Mouse (Mus musculus) forebrain, embryonic 11.5 days (tissue): ENCODE measurements around the gene Cpb1. TPM values are rescaled to one million over a fixed set of nuclear protein-coding genes. Genes with fewer than 3 reads are reported as not detected.

Experiments used
- ATAC-seq: fragments of 200-750 bp; cut with Nextera tagmentation; replicated peaks from 2 replicates; pipeline ENCODE4 v1.8.0; 2017; ENCODE audit warnings: moderate TSS enrichment; ENCODE audit not compliant: low FRiP score
- DNase-seq: peaks from one replicate; pipeline ENCODE4 v3.0.0-alpha.2; 2017; ENCODE audit warnings: low spot score
- H3K27ac ChIP-seq: fragments of 300-500 bp; sonication (generic); 2 replicates; pipeline ENCODE4 v1.5.1; 2014; ENCODE audit warnings: low read depth, low read length
- H3K27me3 ChIP-seq: fragments of 300-500 bp; sonication (generic); 2 replicates; pipeline ENCODE4 v1.6.1; 2014; ENCODE audit warnings: mild to moderate bottlenecking, low read length, mixed read lengths; ENCODE audit not compliant: control insufficient read depth, insufficient read depth
- H3K36me3 ChIP-seq: fragments of 300-500 bp; sonication (generic); 2 replicates; pipeline ENCODE4 v1.6.1; 2014; ENCODE audit warnings: mild to moderate bottlenecking, low read length, moderate library complexity, mixed read lengths; ENCODE audit not compliant: control insufficient read depth, insufficient read depth
- H3K4me1 ChIP-seq: fragments of 300-500 bp; sonication (generic); replicated peaks from 2 replicates; pipeline ENCODE4 v1.6.1; 2014; ENCODE audit warnings: low read length, mixed read lengths; ENCODE audit not compliant: control insufficient read depth, insufficient read depth
- H3K4me2 ChIP-seq: fragments of 300-500 bp; sonication (generic); 2 replicates; pipeline ENCODE4 v1.6.1; 2014; ENCODE audit warnings: low read depth, mild to moderate bottlenecking, low read length, moderate library complexity, mixed read lengths; ENCODE audit not compliant: severe bottlenecking
- H3K4me3 ChIP-seq: fragments of 300-500 bp; sonication (generic); 2 replicates; pipeline ENCODE4 v1.5.1; 2014; ENCODE audit warnings: low read depth, low read length
- H3K9ac ChIP-seq: fragments of 300-500 bp; sonication (generic); 2 replicates; pipeline ENCODE4 v1.6.1; 2014; ENCODE audit warnings: low read length
- H3K9me3 ChIP-seq: fragments of 300-500 bp; sonication (generic); 2 replicates; pipeline ENCODE4 v1.6.1; 2016; ENCODE audit warnings: low read length, mixed read lengths; ENCODE audit not compliant: control insufficient read depth
- WGBS: fragments of 180-500 bp; shearing (Covaris S2); extraction: QIAGEN DNeasy Blood & Tissue Kit; methylation state at CpG from one replicate; pipeline ENCODE4 v1.1.7; 2014; 5-methylcytosine and 5-hydroxymethylcytosine counted together
- polyA plus RNA-seq: library from polyadenylated mRNA; unstranded; fragments of >200 nt; fragmentation: Nextera tagmentation; extraction: Ambion mirVana; gene quantifications from 2 replicates; pipeline ENCODE4 v1.2.1, GENCODE M21; 2014

Cpb1 gene
- not detected in 2 replicates for polyA plus RNA-seq

DNA sequence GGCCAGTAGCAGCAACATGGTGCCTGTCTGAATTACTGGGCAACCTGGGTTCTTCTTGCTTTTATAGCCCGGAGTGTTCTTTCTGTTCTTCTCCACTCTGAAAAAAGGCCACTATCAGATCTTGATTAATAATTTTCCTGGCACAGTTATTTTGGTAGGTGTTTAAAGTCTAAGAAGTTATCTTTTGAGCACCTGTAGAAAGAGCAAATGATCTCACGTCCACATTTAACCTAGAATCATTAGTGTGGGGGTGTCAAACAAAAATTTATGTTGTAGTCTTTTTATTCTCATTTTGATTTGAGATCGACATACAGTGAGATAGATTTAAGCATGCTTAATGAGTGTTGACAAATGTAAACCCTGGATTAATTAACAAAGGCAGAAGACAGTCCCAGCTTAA lies at the start of gene Cpb1:
TSS of gene Cpb1 (minus strand) at position 101 of the 400 bp plus-strand sequence.
- DNase-seq (no peak), ATAC-seq (no peak)
- 88% methylated on average over 3 of the region's 3 CpGs for WGBS
- Histone ChIP-seq H3K4me1 (no peaks in the 10 kb centered on the region), H3K9me3 (no peaks in the 10 kb centered on the region), H3K9ac (no peak within 1 kb of the TSS), H3K27me3 (no peaks in the 10 kb centered on the region), H3K36me3 (no peaks in the 10 kb centered on the region), H3K4me2 (no peak within 1 kb of the TSS), H3K4me3 (no peak within 1 kb of the TSS), H3K27ac (no peak within 1 kb of the TSS)

DNA sequence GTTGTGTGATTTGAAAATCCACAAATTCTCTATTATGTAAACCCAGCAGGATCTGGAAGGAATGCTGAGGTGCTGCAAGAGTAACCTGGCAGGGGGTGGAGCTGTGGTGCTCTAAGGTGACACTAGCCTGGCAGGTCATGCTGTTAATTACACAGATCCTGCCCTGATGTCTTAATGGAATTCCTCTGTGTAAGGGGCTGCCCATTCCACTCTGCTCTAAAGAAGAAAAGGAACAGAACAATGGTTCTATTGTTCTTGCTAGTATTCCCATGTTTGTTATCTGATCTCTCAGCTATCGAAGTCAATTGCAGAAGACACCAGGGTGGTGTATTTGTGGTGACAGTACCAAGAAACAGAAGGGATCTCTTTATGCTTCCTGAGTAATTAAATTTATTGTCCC lies 41.7 kb upstream of the Cpb1 start:
- Histone ChIP-seq H3K27ac (no peak overlapping the region), H3K9me3 (no peaks in the 10 kb centered on the region), H3K4me1 (no peaks in the 10 kb centered on the region), H3K4me3 (no peak overlapping the region), H3K4me2 (no peak overlapping the region), H3K9ac (no peak overlapping the region), H3K27me3 (no peaks in the 10 kb centered on the region), H3K36me3 (no peaks in the 10 kb centered on the region)
- DNase-seq (no peak), ATAC-seq (no peak)
- 9% methylated on average over 1 of the region's 1 CpGs for WGBS

DNA sequence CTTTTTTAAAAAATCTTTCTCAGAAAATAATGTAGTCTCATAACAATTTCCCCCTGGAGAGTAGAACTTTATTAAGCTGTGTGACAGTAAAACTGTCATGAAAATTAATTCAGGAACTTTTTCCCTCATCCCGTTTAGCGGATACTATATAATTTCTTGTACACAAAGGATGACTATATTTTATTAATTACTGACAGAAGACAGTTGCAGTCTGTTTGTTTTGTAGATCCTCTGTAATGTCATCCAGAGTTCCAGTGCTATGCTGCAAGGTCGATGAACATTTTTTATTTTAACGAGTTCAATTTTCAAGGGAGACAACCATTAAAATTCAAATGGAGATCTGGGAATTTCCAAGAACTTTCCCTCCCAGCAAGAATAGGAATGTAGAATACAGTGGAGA lies 33.6 kb upstream of the Cpb1 start:
- 94% methylated on average over 4 of the region's 4 CpGs for WGBS
- ATAC-seq = no peak

DNA sequence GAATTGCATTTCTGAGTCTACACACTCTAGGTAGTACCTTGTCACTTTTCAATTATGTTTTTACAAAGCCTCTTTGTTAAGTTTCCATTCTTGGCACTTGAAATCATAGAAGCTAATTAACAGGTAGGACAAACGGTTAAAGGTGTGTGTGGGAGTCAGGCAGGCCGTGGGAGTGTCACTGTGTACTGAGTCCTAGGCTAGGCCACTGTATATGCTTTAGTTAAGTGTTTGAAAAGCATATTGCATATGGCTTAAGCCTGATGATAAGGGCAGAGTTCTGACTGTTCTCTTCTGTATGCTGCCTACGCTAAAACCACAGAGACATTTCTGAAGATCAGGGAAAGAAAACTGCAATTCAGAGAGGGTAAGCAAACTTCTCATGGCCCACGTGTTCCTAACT lies 31.7 kb upstream of the Cpb1 start:
- ATAC-seq (no peak), DNase-seq (no peak)
- no peaks in the 10 kb centered on the region for H3K9me3 ChIP-seq
- 84% methylated on average over 4 of the region's 4 CpGs for WGBS
- no peaks in the 10 kb centered on the region for H3K4me1 ChIP-seq
- H3K36me3 ChIP-seq = no peaks in the 10 kb centered on the region
- no peak overlapping the region for H3K27ac ChIP-seq
- H3K4me3 ChIP-seq = no peak overlapping the region
- H3K4me2 ChIP-seq = no peak overlapping the region
- H3K9ac ChIP-seq = no peak overlapping the region
- no peaks in the 10 kb centered on the region for H3K27me3 ChIP-seq

More for the DNA sequence above, 33.6 kb upstream of the Cpb1 start:
- no peak overlapping the region for H3K4me2 ChIP-seq
- H3K27me3 ChIP-seq = no peaks in the 10 kb centered on the region
- no peaks in the 10 kb centered on the region for H3K9me3 ChIP-seq
- DNase-seq = no peak
- H3K4me3 ChIP-seq = no peak overlapping the region
- H3K36me3 ChIP-seq = no peaks in the 10 kb centered on the region
- no peak overlapping the region for H3K27ac ChIP-seq
- H3K9ac ChIP-seq = no peak overlapping the region
- H3K4me1 ChIP-seq = no peaks in the 10 kb centered on the region

- no peak overlapping the region for H3K4me2 ChIP-seq
- H3K27me3 ChIP-seq = no peaks in the 10 kb centered on the region
- no peaks in the 10 kb centered on the region for H3K4me1 ChIP-seq
- H3K27ac ChIP-seq = no peak overlapping the region
- no peaks in the 10 kb centered on the region for H3K36me3 ChIP-seq
- ATAC-seq (no peak), DNase-seq (no peak)
- WGBS = 58% methylated on average over 2 of the region's 2 CpGs
- H3K9me3 ChIP-seq = no peaks in the 10 kb centered on the region
- no peak overlapping the region for H3K9ac ChIP-seq
- H3K4me3 ChIP-seq = no peak overlapping the region
Measured at GRCm38 (mm10) chr3:20304758-20305352, 29.3 kb upstream of the Cpb1 start.

DNA sequence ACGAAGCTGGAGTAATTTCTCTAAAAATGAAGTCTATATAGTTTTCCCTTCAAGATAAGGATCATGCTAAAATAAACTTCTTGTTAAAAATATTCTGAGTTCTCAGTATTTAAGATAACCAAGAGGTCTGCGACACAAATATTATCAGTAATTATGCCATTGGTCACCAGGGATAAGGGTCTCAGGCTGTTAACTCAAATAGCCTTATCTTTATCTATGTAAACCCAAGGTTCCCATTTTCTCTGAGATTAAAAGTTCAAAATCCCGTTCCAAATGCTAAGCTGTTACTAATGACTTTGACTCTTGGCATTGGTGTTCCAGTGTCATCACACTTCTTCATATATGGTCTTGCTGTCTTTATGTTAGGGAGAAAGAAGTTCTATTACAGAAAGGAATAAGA lies 20.0 kb upstream of the Cpb1 start:
- WGBS = 89% methylated on average over 3 of the region's 3 CpGs
- DNase-seq (no peak), ATAC-seq (no peak)
- no peak overlapping the region for H3K4me2 ChIP-seq
- no peaks in the 10 kb centered on the region for H3K36me3 ChIP-seq
- H3K4me1 ChIP-seq = no peaks in the 10 kb centered on the region
- no peaks in the 10 kb centered on the region for H3K9me3 ChIP-seq
- H3K27ac ChIP-seq = no peak overlapping the region
- no peak overlapping the region for H3K4me3 ChIP-seq
- no peak overlapping the region for H3K9ac ChIP-seq
- no peaks in the 10 kb centered on the region for H3K27me3 ChIP-seq

GRCm38 (mm10) chr3:20294542-20295348 lies 19.2 kb upstream of the Cpb1 start:
- H3K4me2 ChIP-seq = no peak overlapping the region
- ATAC-seq = no peak
- 86% methylated on average over 9 of the region's 9 CpGs for WGBS
- H3K27me3 ChIP-seq = no peaks in the 10 kb centered on the region
- no peaks in the 10 kb centered on the region for H3K4me1 ChIP-seq
- DNase-seq = no peak
- no peaks in the 10 kb centered on the region for H3K36me3 ChIP-seq
- H3K9me3 ChIP-seq = no peaks in the 10 kb centered on the region
- H3K4me3 ChIP-seq = no peak overlapping the region
- no peak overlapping the region for H3K27ac ChIP-seq
- H3K9ac ChIP-seq = no peak overlapping the region

DNA sequence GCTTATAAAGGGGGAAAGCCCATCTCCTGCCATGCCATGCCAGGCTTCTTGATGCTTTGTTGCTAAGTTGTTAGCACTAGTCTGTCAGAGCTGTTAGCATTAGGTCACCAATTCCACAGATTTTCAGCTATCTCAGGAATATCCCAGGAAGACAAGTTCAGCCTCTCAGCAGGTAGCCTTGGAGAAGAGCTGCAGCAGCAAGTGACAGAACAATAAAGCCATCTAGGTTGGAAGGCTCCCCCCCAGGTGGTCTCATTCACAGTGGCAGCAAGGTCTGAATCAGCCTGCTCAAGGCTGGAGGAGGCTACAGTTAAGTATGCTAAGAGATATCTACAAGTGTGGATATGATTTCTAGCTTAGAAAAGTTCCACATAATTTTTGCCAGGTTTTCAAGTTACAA lies 15.8 kb upstream of the Cpb1 start:
- no peak overlapping the region for H3K4me2 ChIP-seq

GRCm38 (mm10) chr3:20288761-20289160 lies 13.2 kb upstream of the Cpb1 start:
- H3K9ac ChIP-seq = no peak overlapping the region
- no peaks in the 10 kb centered on the region for H3K9me3 ChIP-seq
- no peak overlapping the region for H3K27ac ChIP-seq
- H3K36me3 ChIP-seq = no peaks in the 10 kb centered on the region
- no peak overlapping the region for H3K4me3 ChIP-seq
- ATAC-seq (no peak), DNase-seq (no peak)
- WGBS = 92% methylated on average over 2 of the region's 2 CpGs
- H3K27me3 ChIP-seq = no peaks in the 10 kb centered on the region
- H3K4me1 ChIP-seq = no peaks in the 10 kb centered on the region
- H3K4me2 ChIP-seq = no peak overlapping the region

More for the DNA sequence above, 15.8 kb upstream of the Cpb1 start:
- Histone ChIP-seq H3K36me3 (no peaks in the 10 kb centered on the region), H3K4me1 (no peaks in the 10 kb centered on the region), H3K27ac (no peak overlapping the region), H3K27me3 (no peaks in the 10 kb centered on the region), H3K9me3 (no peaks in the 10 kb centered on the region), H3K4me3 (no peak overlapping the region), H3K9ac (no peak overlapping the region)
- ATAC-seq = no peak
- no peak for DNase-seq
